Mouse (Mus musculus) bone marrow macrophage, adult 2 months (primary cell): Measurements from ENCODE around the gene Apom.

Experiments
- CTCF ChIP-seq: IDR thresholded peaks from 2 replicates; pipeline ENCODE4 v1.5.1; 2012; ENCODE audit warnings: low read depth, mild to moderate bottlenecking, low read length, moderate library complexity
- POLR2A ChIP-seq: IDR thresholded peaks from 2 replicates; pipeline ENCODE4 v1.6.1; 2012; ENCODE audit warnings: mild to moderate bottlenecking, low read depth, low read length, borderline replicate concordance

- TF ChIP-seq CTCF: no peak
- no peak for TF ChIP-seq POLR2A
These were observed 33.8 kb upstream of the Apom start for GRCm38 (mm10) chr17:35165451-35166155.
